Mouse (Mus musculus) heart, adult 2 months (tissue): ENCODE measurements around the gene Pid1. TPM values are rescaled to one million over a fixed set of nuclear protein-coding genes. Genes with fewer than 3 reads are reported as not detected.
"Not testable (repeated sequence)": the region's sequence is repeated elsewhere in the genome, so short reads cannot be mapped to it uniquely, and the experiment has no call there.

ENCODE experiments used
- DNase-seq, 2 experiments: peaks; one replicate each; pipeline ENCODE4 v3.0.0; 2021
- H3K27ac ChIP-seq: fragments of 200-600 bp; 2 replicates; pipeline ENCODE4 v1.8.1; 2022
- H3K27me3 ChIP-seq: fragments of 200-500 bp; 2 replicates; pipeline ENCODE4 v1.6.1; 2012; ENCODE audit warnings: mild to moderate bottlenecking, low read length, inconsistent platforms, mixed read lengths; ENCODE audit not compliant: control insufficient read depth, insufficient read depth
- H3K36me3 ChIP-seq: fragments of 200-500 bp; 2 replicates; pipeline ENCODE4 v1.6.1; 2012; ENCODE audit warnings: low read length, inconsistent platforms; ENCODE audit not compliant: control insufficient read depth, insufficient read depth
- H3K4me1 ChIP-seq: fragments of 200-500 bp; 2 replicates; pipeline ENCODE4 v1.6.1; 2011; ENCODE audit warnings: low read length; ENCODE audit not compliant: control insufficient read depth, insufficient read depth
- H3K4me3 ChIP-seq: fragments of 200-600 bp; 2 replicates; pipeline ENCODE4 v1.8.1; 2022
- H3K79me2 ChIP-seq: fragments of 200-500 bp; replicated peaks from 2 replicates; pipeline ENCODE4 v1.6.1; 2012; ENCODE audit warnings: mild to moderate bottlenecking, inconsistent platforms, low read length, moderate library complexity, mixed read lengths; ENCODE audit not compliant: control insufficient read depth, insufficient read depth
- H3K9ac ChIP-seq: fragments of 200-500 bp; 2 replicates; pipeline ENCODE4 v1.6.1; 2012; ENCODE audit warnings: low read depth, mild to moderate bottlenecking, control low read depth, inconsistent platforms, low read length, mixed read lengths
- CTCF ChIP-seq: fragments of 200-600 bp; IDR thresholded peaks from 2 replicates; pipeline ENCODE4 v1.8.1; 2022; ENCODE audit warnings: antibody characterized with exemption, mild to moderate bottlenecking, moderate library complexity
- EP300 ChIP-seq: fragments of 200-500 bp; IDR thresholded peaks from 2 replicates; pipeline ENCODE4 v1.6.1; 2011; ENCODE audit warnings: low read depth, low read length, control low read depth; ENCODE audit not compliant: insufficient read depth
- POLR2A ChIP-seq: fragments of 200-500 bp; IDR thresholded peaks from 2 replicates; pipeline ENCODE4 v1.6.1; 2011; ENCODE audit warnings: mild to moderate bottlenecking, low read depth, low read length, control low read depth; ENCODE audit not compliant: insufficient read depth
- WGBS: fragments of 180-500 bp; shearing (Covaris S2); methylation state at CpG from one replicate; pipeline ENCODE4 v1.1.7; 2018; 5-methylcytosine and 5-hydroxymethylcytosine counted together
- intact Hi-C: fragments of 180-260 bp; cut with DNase I; formaldehyde crosslinking; loops from one replicate; pipeline ENCODE4 v1.15.1; 2025
- polyA plus RNA-seq: library from polyadenylated mRNA; depleted of rRNA; stranded (reverse); fragments of >200 nt; gene quantifications from 2 replicates; pipeline ENCODE4 v1.2.3, GENCODE M21; 2012
- total RNA-seq, 2 experiments: library from RNA; stranded (reverse); gene quantifications; 2 replicates each; pipeline ENCODE4 v1.2.3; 2021

Pid1 gene
- total and polyA plus RNA-seq, 3 experiments, result 8.9 to 9.4 (median 9.1) TPM

- 76% methylated on average over 2 of the region's 2 CpGs for WGBS
- TF ChIP-seq CTCF, result no peak
- TF ChIP-seq POLR2A, result no peak
- no peak for TF ChIP-seq EP300
- Histone ChIP-seq H3K4me1 (no peaks in the 10 kb centered on the region; the same call in 1 of the 2 replicates), H3K27me3 (no peaks in the 10 kb centered on the region), H3K9ac (no peak overlapping the region), H3K79me2 (no peaks in the 10 kb centered on the region), H3K4me3 (no peak overlapping the region), H3K36me3 (no peaks in the 10 kb centered on the region), H3K27ac (no peak overlapping the region)
- DNase-seq, result no peak
- intact Hi-C loops, result no loop called here
Observed at GRCm38 (mm10) chr1:84230431-84230830, 133.5 kb downstream of the Pid1 start.

DNA sequence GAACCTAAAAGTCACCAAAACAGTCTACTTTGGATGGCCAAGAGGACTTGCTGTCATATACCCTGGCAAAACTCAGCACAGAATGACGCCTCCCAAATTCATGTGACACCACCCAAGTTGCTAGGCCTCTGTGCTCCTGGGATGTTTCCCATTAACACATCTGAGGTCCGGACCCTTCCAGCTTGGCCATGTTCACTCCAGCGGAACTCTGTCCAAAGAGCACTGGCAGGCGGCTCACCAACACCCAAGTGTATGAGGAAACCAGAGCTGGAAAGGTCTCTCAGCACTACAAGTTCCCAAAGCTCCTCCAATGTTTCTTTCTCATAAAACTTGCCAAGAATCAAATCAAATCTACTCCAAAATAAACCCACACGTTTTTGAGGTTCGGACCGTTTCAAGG is 138.4 kb downstream of the Pid1 start:
- Histone ChIP-seq H3K36me3 (no peaks in the 10 kb centered on the region), H3K27me3 (no peaks in the 10 kb centered on the region), H3K9ac (no peak overlapping the region), H3K79me2 (no peaks in the 10 kb centered on the region), H3K4me3 (no peak overlapping the region), H3K4me1 (no peaks in the 10 kb centered on the region), H3K27ac (no peak overlapping the region)
- DNase-seq, result peak; percentile 68 to 80
- intact Hi-C loops, result no loop called here
- TF ChIP-seq CTCF (no peak), POLR2A (no peak), EP300 (no peak)
- WGBS, result 72% methylated on average over 7 of the region's 7 CpGs

DNA sequence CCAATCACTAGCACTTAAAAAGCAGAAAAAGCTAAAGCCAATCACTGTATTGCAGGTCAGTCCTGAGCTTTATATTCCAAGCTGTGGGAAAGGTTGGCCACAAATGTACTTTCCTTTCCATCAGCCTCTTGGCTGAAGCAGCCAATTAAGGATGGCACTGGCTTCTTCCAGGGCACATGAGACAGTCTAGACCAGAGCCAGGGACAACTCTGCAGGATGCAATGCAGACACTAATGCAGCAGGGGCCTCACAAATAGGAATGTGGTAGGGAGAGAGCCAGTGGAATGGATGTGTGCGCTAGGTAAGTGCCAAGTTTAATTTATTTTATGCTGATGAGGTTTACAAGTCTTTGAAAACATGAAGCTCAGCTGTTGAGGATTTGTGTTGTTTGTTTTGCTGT is 141.9 kb downstream of the Pid1 start:
- TF ChIP-seq EP300 (no peak), POLR2A (no peak), CTCF (no peak)
- no peak overlapping the region for H3K27ac ChIP-seq
- no peak for DNase-seq
- no peak overlapping the region for H3K4me3 ChIP-seq
- no peaks in the 10 kb centered on the region for H3K36me3 ChIP-seq
- WGBS, result 84% methylated on average over 1 of the region's 1 CpGs
- no peaks in the 10 kb centered on the region; the same call in 1 of the 2 replicates for H3K4me1 ChIP-seq
- no peaks in the 10 kb centered on the region for H3K79me2 ChIP-seq
- intact Hi-C loops, result no loop called here
- H3K27me3 ChIP-seq, result no peaks in the 10 kb centered on the region
- no peak overlapping the region for H3K9ac ChIP-seq

DNA sequence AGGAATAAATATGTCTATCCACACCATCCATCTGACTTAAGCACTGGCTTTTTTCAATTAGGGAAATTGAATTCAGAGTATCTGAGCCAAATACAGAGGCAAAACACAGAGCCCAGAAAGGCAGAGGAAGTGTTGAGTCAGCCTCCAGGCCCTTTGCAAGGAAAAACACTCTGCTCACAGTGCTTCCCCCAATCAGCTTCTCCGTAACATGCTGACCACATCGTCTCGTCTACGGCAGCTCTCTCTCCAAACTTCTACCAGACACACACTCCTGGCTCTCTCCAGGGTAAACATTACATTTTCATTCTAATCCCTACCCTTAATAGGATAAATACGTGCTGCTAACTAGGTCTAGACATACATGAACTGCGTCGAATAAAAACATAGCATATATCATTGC is 145.4 kb downstream of the Pid1 start:
- 31% methylated on average over 7 of the region's 7 CpGs for WGBS

GRCm38 (mm10) chr1:84217777-84218176 is 146.2 kb downstream of the Pid1 start:
- Histone ChIP-seq H3K27me3 (no peaks in the 10 kb centered on the region), H3K4me1 (no peaks in the 10 kb centered on the region; the same call in 1 of the 2 replicates), H3K27ac (no peak overlapping the region), H3K4me3 (no peak overlapping the region), H3K79me2 (no peaks in the 10 kb centered on the region), H3K9ac (no peak overlapping the region), H3K36me3 (no peaks in the 10 kb centered on the region)
- 20% methylated on average over 2 of the region's 2 CpGs for WGBS
- intact Hi-C loops, result no loop called here
- no peak for DNase-seq
- TF ChIP-seq EP300, result no peak
- TF ChIP-seq POLR2A, result no peak
- no peak for TF ChIP-seq CTCF

More for the DNA sequence above, 145.4 kb downstream of the Pid1 start:
- intact Hi-C loops, result no loop called here
- no peaks in the 10 kb centered on the region for H3K79me2 ChIP-seq
- DNase-seq, result peak; percentile 49 to 63
- no peaks in the 10 kb centered on the region for H3K27me3 ChIP-seq
- H3K36me3 ChIP-seq, result no peaks in the 10 kb centered on the region
- H3K4me3 ChIP-seq, result no peak overlapping the region
- H3K4me1 ChIP-seq, result no peaks in the 10 kb centered on the region; the same call in 1 of the 2 replicates
- H3K27ac ChIP-seq, result no peak overlapping the region
- H3K9ac ChIP-seq, result no peak overlapping the region
- TF ChIP-seq POLR2A (no peak), CTCF (no peak), EP300 (no peak)

DNA sequence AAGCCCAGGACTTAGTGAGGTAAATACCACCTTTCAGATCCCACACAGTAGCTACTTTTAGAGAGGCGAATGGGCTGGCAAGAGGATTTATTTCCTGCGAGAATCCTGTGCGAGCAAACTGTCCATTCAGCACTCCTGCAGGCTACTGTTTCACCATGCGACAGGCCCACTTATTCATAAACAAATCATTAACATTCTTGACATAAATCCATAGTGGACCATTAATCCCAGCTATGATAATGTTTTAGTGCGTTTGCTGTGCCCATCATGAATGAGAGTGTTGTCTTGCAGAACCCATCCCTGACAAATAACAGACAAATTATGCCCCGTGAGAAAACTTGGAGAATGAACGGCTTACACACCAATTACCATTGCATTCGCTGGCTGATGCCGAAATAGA is 152.5 kb downstream of the Pid1 start:
- no peaks in the 10 kb centered on the region for H3K27me3 ChIP-seq
- WGBS, result 69% methylated on average over 9 of the region's 9 CpGs
- H3K27ac ChIP-seq, result no peak overlapping the region
- no peak for DNase-seq
- TF ChIP-seq POLR2A (no peak), EP300 (no peak), CTCF (no peak)
- H3K4me3 ChIP-seq, result no peak overlapping the region
- H3K4me1 ChIP-seq, result no peaks in the 10 kb centered on the region
- no peaks in the 10 kb centered on the region for H3K36me3 ChIP-seq
- intact Hi-C loops, result no loop called here
- H3K79me2 ChIP-seq, result no peaks in the 10 kb centered on the region
- no peak overlapping the region for H3K9ac ChIP-seq

DNA sequence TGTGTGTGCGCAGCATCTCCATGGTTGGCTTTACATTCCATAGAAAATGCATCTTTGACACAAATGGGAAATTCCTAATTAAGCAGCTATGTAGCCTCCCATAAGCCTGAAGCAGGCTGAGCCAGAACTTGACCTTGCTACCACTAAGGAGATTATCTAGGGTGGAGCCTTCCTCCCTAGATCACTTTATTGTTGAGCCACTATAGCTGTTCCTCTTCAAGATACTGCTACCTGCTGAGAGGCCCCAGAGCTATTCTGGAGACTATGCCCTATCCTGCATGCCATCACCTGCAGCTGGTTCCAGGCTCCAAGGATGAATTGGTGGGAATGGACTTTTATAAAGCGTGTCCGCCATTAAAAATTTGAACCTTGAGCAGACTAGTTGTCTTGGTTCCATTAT is 158.2 kb downstream of the Pid1 start:
- H3K4me3 ChIP-seq, intact Hi-C loops, H3K27me3 ChIP-seq, DNase-seq, H3K36me3 ChIP-seq, H3K4me1 ChIP-seq, H3K9ac ChIP-seq, H3K79me2 ChIP-seq, H3K27ac ChIP-seq: not testable (repeated sequence)
- WGBS, result 99% methylated on average over 3 of the region's 3 CpGs
